Mouse (Mus musculus) MEL (cell line): ENCODE measurements around the gene Clock. TPM values are rescaled to one million over a fixed set of nuclear protein-coding genes. Genes with fewer than 3 reads are reported as not detected.

Experiments
- DNase-seq: peaks from one replicate; pipeline ENCODE4 v3.0.0; 2011; ENCODE audit warnings: low read depth, low spot score
- H3K27ac ChIP-seq: 2 replicates; pipeline ENCODE4 v1.5.1; 2012; ENCODE audit warnings: low read depth, mild to moderate bottlenecking, control low read depth, low read length, moderate library complexity; ENCODE audit not compliant: control insufficient read depth
- H3K27me3 ChIP-seq, 2 experiments: fragments of 150-350 bp in 1 of 2; sonication (generic) in 1 of 2; 2 replicates each; pipeline ENCODE4 v1.6.1; 2012; ENCODE audit warnings: low read length in 2 of 2, mild to moderate bottlenecking in 2 of 2, improper control_type of control experiment in 1 of 2, moderate library complexity in 1 of 2; ENCODE audit not compliant: insufficient read depth in 2 of 2, control insufficient read depth in 1 of 2
- H3K36me3 ChIP-seq, 2 experiments: 2 replicates each; pipeline ENCODE4 v1.6.1; 2012 to 2014; ENCODE audit warnings: low read length in 2 of 2, improper control_type of control experiment in 1 of 2, inconsistent platforms in 1 of 2, mild to moderate bottlenecking in 1 of 2; ENCODE audit not compliant: insufficient read depth in 2 of 2, control insufficient read depth in 1 of 2
- H3K4me1 ChIP-seq, 2 experiments: fragments of 150-350 bp in 1 of 2; sonication (generic) in 1 of 2; 2 replicates each; pipeline ENCODE4 v1.6.1; 2012; ENCODE audit warnings: low read length in 2 of 2, improper control_type of control experiment in 1 of 2, mild to moderate bottlenecking in 1 of 2; ENCODE audit not compliant: insufficient read depth in 2 of 2, control insufficient read depth in 1 of 2
- H3K4me3 ChIP-seq, 2 experiments: fragments of 150-350 bp in 1 of 2; sonication (generic) in 1 of 2; 2 replicates each; pipeline ENCODE4 v1.5.1; 2012; ENCODE audit warnings: low read depth in 2 of 2, low read length in 2 of 2, mild to moderate bottlenecking in 2 of 2, moderate library complexity in 2 of 2, control low read depth in 1 of 2, improper control_type of control experiment in 1 of 2; ENCODE audit not compliant: control insufficient read depth in 1 of 2, insufficient read depth in 1 of 2
- H3K79me2 ChIP-seq: 2 replicates; pipeline ENCODE4 v1.6.1; 2012; ENCODE audit warnings: mild to moderate bottlenecking, low read length, moderate library complexity; ENCODE audit not compliant: control insufficient read depth, poor library complexity, insufficient read depth
- H3K9ac ChIP-seq: 2 replicates; pipeline ENCODE4 v1.6.1; 2012; ENCODE audit warnings: low read depth, mild to moderate bottlenecking, control low read depth, low read length, moderate library complexity; ENCODE audit not compliant: control insufficient read depth, poor library complexity, severe bottlenecking
- H3K9me3 ChIP-seq: fragments of 150-350 bp; sonication (generic); replicated peaks from 2 replicates; pipeline ENCODE4 v1.6.1; 2012; ENCODE audit warnings: mild to moderate bottlenecking, low read length, improper control_type of control experiment, moderate library complexity; ENCODE audit not compliant: insufficient read depth
- BHLHE40 ChIP-seq: IDR thresholded peaks from 2 replicates; pipeline ENCODE4 v1.6.1; 2012; ENCODE audit warnings: low read depth, mild to moderate bottlenecking, inconsistent platforms, low read length, improper control_type of control experiment, borderline replicate concordance
- ELF1 ChIP-seq: IDR thresholded peaks from 2 replicates; pipeline ENCODE4 v1.6.1; 2014; ENCODE audit warnings: low read depth, mild to moderate bottlenecking, inconsistent platforms, low read length, improper control_type of control experiment, moderate library complexity
- EP300 ChIP-seq, 2 experiments: IDR thresholded peaks; 2 replicates each; pipeline ENCODE4 v1.6.1; 2011; ENCODE audit warnings: improper control_type of control experiment in 2 of 2, low read length in 2 of 2, low read depth in 1 of 2, mild to moderate bottlenecking in 1 of 2
- ETS1 ChIP-seq: IDR thresholded peaks from 2 replicates; pipeline ENCODE4 v1.6.1; 2012; ENCODE audit warnings: low read depth, mild to moderate bottlenecking, inconsistent platforms, low read length, improper control_type of control experiment, moderate library complexity
- GABPA ChIP-seq: IDR thresholded peaks from 2 replicates; pipeline ENCODE4 v1.6.1; 2012; ENCODE audit warnings: low read depth, mild to moderate bottlenecking, inconsistent platforms, low read length, improper control_type of control experiment, moderate library complexity
- GATA1 ChIP-seq: IDR thresholded peaks from 2 replicates; pipeline ENCODE4 v1.6.1; 2011; ENCODE audit warnings: low read depth, low read length, improper control_type of control experiment
- JUND ChIP-seq: IDR thresholded peaks from 2 replicates; pipeline ENCODE4 v1.6.1; 2011; ENCODE audit warnings: low read depth, mild to moderate bottlenecking, improper control_type of control experiment, low read length
- MAFK ChIP-seq: IDR thresholded peaks from 2 replicates; pipeline ENCODE4 v1.6.1; 2011; ENCODE audit warnings: low read depth, mild to moderate bottlenecking, low read length, improper control_type of control experiment, borderline replicate concordance
- MAZ ChIP-seq: IDR thresholded peaks from 2 replicates; pipeline ENCODE4 v1.6.1; 2012; ENCODE audit warnings: low read depth, mild to moderate bottlenecking, inconsistent platforms, low read length, improper control_type of control experiment
- NELFE ChIP-seq: IDR thresholded peaks from 2 replicates; pipeline ENCODE4 v1.6.1; 2011; ENCODE audit warnings: low read depth, low read length, improper control_type of control experiment
- NRF1 ChIP-seq: IDR thresholded peaks from 2 replicates; pipeline ENCODE4 v1.6.1; 2014; ENCODE audit warnings: low read depth, mild to moderate bottlenecking, inconsistent platforms, low read length, improper control_type of control experiment, moderate library complexity; ENCODE audit not compliant: poor library complexity, insufficient read depth, severe bottlenecking
- POLR2A ChIP-seq, 2 experiments: IDR thresholded peaks; 2 replicates each; pipeline ENCODE4 v1.6.1; 2011 to 2012; ENCODE audit warnings: low read length in 2 of 2, mild to moderate bottlenecking in 2 of 2, control low read depth in 1 of 2, improper control_type of control experiment in 1 of 2, low read depth in 1 of 2, moderate library complexity in 1 of 2; ENCODE audit not compliant: control insufficient read depth in 1 of 2, insufficient read depth in 1 of 2, poor library complexity in 1 of 2
- POLR2AphosphoS2 ChIP-seq: IDR thresholded peaks from 2 replicates; pipeline ENCODE4 v1.6.1; 2011; ENCODE audit warnings: low read length, improper control_type of control experiment
- POLR2AphosphoS5 ChIP-seq: IDR thresholded peaks from 2 replicates; pipeline ENCODE4 v1.6.1; 2012; ENCODE audit warnings: low read depth, borderline replicate concordance, mild to moderate bottlenecking, inconsistent platforms, low read length, moderate library complexity, mixed read lengths
- RAD21 ChIP-seq: IDR thresholded peaks from 2 replicates; pipeline ENCODE4 v1.6.1; 2011; ENCODE audit warnings: mild to moderate bottlenecking, low read depth, low read length, improper control_type of control experiment
- RCOR1 ChIP-seq: IDR thresholded peaks from 2 replicates; pipeline ENCODE4 v1.6.1; 2012; ENCODE audit warnings: low read depth, mild to moderate bottlenecking, inconsistent platforms, low read length, improper control_type of control experiment
- TBP ChIP-seq: IDR thresholded peaks from 2 replicates; pipeline ENCODE4 v1.8.0; 2011; ENCODE audit warnings: low read depth, low read length, improper control_type of control experiment
- TCF12 ChIP-seq: IDR thresholded peaks from 2 replicates; pipeline ENCODE4 v1.6.1; 2014; ENCODE audit warnings: low read depth, mild to moderate bottlenecking, inconsistent platforms, low read length, improper control_type of control experiment, moderate library complexity
- USF1 ChIP-seq: IDR thresholded peaks from 2 replicates; pipeline ENCODE4 v1.6.1; 2014; ENCODE audit warnings: low read depth, mild to moderate bottlenecking, inconsistent platforms, low read length, improper control_type of control experiment, moderate library complexity
- ZMIZ1 ChIP-seq: IDR thresholded peaks from 2 replicates; pipeline ENCODE4 v1.6.1; 2012; ENCODE audit warnings: low read depth, mild to moderate bottlenecking, inconsistent platforms, low read length, improper control_type of control experiment, moderate library complexity
- polyA plus RNA-seq, 2 experiments: library from polyadenylated mRNA; stranded (reverse) in 1 of 2; unstranded in 1 of 2; fragments of >175 nt in 1 of 2; fragments of >200 nt in 1 of 2; gene quantifications; 2 replicates each; pipeline versions ENCODE4 v1.2.1 to v1.2.4; 2012; ENCODE audit warnings: low replicate concordance in 2 of 2, low read depth in 1 of 2; ENCODE audit not compliant: insufficient read length in 2 of 2, insufficient read depth in 1 of 2, missing spikeins in 1 of 2
- total RNA-seq: library from RNA; depleted of rRNA; stranded (reverse); fragments of 300-350 nt; gene quantifications from 2 replicates; pipeline ENCODE4 v1.2.3, GENCODE M21; 2012

Gene Clock
- total and polyA plus RNA-seq, 3 experiments = 4.1 to 77.5 (median 6.3) TPM

- no peak for TF ChIP-seq GATA1
- TF ChIP-seq ZMIZ1 = no peak
- no peak for TF ChIP-seq JUND
- no peak for TF ChIP-seq NELFE
- DNase-seq = no peak
Observed at GRCm38 (mm10) chr5:76179791-76180190, 124.8 kb downstream of the Clock start.

GRCm38 (mm10) chr5:76179171-76179570 is 125.4 kb downstream of the Clock start:
- Histone ChIP-seq H3K36me3 (peaks cover 0 to 7% of the 10 kb centered on the region in 2 experiments; a peak in 2 of 4 replicates), H3K4me3 (no peak overlapping the region), H3K27ac (no peak overlapping the region), H3K79me2 (peaks cover 4% of the 10 kb centered on the region), H3K9me3 (no peaks in the 10 kb centered on the region), H3K27me3 (peaks cover 2 to 5% of the 10 kb centered on the region in 2 experiments; a peak in 3 of 4 replicates), H3K9ac (no peak overlapping the region), H3K4me1 (peaks cover 0 to 5% of the 10 kb centered on the region in 2 experiments; a peak in 2 of 4 replicates)
- peak; percentile 59 for DNase-seq
- TF ChIP-seq POLR2A (IDR thresholded peaks at IDR 0.05; ENCODE audit: control insufficient read depth in 1 of 2, insufficient read depth in 1 of 2, low read depth in 1 of 2, low read length in 2 of 2, poor library complexity in 1 of 2) (no peak), GABPA (no peak), RAD21 (no peak), NRF1 (peak; percentile 69)

More at GRCm38 (mm10) chr5:76179791-76180190, 124.8 kb downstream of the Clock start:
- no peak overlapping the region for H3K27ac ChIP-seq
- H3K27me3 ChIP-seq = peaks cover 2 to 5% of the 10 kb centered on the region in 2 experiments; a peak in 3 of 4 replicates
- H3K9me3 ChIP-seq = no peaks in the 10 kb centered on the region
- peaks cover 10% of the 10 kb centered on the region for H3K79me2 ChIP-seq
- peaks cover 0 to 5% of the 10 kb centered on the region in 2 experiments; a peak in 2 of 4 replicates for H3K4me1 ChIP-seq
- no peak overlapping the region for H3K4me3 ChIP-seq
- peaks cover 0 to 7% of the 10 kb centered on the region in 2 experiments; a peak in 2 of 4 replicates for H3K36me3 ChIP-seq
- no peak overlapping the region for H3K9ac ChIP-seq

- H3K4me3 ChIP-seq = no peak overlapping the region
- peaks cover 0 to 5% of the 10 kb centered on the region in 2 experiments; a peak in 2 of 4 replicates for H3K4me1 ChIP-seq
- TF ChIP-seq USF1 (no peak), ETS1 (no peak), POLR2AphosphoS2 (no peak), POLR2AphosphoS5 (no peak), POLR2A (IDR thresholded peaks at IDR 0.05; ENCODE audit: control insufficient read depth in 1 of 2, insufficient read depth in 1 of 2, low read depth in 1 of 2, low read length in 2 of 2, poor library complexity in 1 of 2) (no peak), TBP (no peak), TCF12 (no peak), GATA1 (no peak), BHLHE40 (no peak), NRF1 (no peak), ELF1 (no peak), MAFK (no peak), RCOR1 (no peak), MAZ (no peak), EP300 (IDR thresholded peaks at IDR 0.05; ENCODE audit: low read depth in 1 of 2, low read length in 2 of 2) (no peak)
- peaks cover 0 to 6% of the 10 kb centered on the region in 2 experiments; a peak in 2 of 4 replicates for H3K36me3 ChIP-seq
- peak; percentile 30 for DNase-seq
- H3K79me2 ChIP-seq = no peaks in the 10 kb centered on the region
- peaks cover 2 to 5% of the 10 kb centered on the region in 2 experiments; a peak in 3 of 4 replicates for H3K27me3 ChIP-seq
- H3K27ac ChIP-seq = no peak overlapping the region
- H3K9ac ChIP-seq = no peak overlapping the region
- H3K9me3 ChIP-seq = no peaks in the 10 kb centered on the region
Observed at GRCm38 (mm10) chr5:76177664-76178063, 126.9 kb downstream of the Clock start.
